Mouse (Mus musculus): ENCODE data around the gene Fam171a2.
"Not testable (repeated sequence)": the region's sequence is repeated elsewhere in the genome, so short reads cannot be mapped to it uniquely, and the experiment has no call there.

The Fam171a2 gene

DNA sequence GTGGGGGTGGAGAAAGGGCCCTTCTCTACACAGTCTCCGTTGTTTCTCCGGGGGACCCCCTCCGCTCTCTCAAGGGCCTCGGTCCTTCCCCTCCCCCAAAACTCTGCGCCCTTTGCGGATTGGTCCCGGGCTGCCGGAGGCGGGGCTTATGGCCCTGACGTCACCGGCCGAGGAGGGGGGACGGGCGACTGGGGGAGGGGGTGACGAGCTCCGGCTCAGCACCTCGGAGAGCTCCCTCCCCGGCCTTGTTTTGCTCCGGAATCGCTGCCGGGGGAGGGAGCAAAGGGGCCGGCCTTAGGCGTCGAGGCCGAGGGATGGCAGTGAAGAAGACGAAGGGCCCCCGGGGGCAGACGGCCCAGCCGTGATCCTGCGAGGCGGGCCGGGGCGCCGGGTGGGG is 54.2 kb downstream of the Fam171a2 start, which contains the start of gene Rundc3a:
Gene Rundc3a (plus strand): TSS at position 166 of the 397 bp plus-strand sequence.
- peak; percentile 84 for DNase-seq

DNA sequence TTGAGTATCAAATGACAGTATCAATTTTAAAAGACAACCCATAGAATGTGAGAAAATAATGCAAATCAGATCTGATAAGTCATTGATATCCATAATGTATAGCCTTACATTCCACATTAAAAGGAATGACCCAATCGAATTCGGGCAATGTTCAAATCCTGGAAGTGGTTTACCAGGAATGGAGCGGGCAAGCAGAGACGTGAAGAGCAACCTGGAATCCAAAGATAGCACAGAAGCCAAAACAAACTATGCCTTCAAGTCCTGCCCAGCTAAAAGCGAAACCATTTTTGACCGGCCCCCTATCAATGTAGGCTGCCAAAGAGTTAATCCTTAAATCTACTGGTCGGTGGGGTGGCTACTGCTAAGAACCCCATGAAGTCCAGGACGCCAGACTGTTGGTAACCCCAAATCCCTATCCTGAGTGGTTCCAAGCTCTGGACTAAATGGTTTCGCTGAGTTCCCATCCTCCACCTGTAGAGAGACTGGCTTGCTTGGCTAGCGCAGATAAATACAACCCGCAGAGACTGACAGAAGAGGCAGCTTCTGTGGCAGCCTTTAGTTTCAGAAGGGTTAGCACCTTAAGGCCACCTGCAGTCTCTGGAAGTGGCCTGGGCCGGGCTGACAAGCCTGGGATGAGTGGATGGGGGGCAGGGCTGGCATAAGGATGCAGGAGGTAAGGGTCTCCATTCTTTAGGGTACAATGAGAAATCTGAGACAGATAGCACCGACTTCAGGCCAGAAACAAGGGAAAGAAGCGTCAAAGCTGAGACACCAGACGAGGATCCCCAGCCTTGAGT is 54.8 kb downstream of the Fam171a2 start:
- no peak for DNase-seq

DNA sequence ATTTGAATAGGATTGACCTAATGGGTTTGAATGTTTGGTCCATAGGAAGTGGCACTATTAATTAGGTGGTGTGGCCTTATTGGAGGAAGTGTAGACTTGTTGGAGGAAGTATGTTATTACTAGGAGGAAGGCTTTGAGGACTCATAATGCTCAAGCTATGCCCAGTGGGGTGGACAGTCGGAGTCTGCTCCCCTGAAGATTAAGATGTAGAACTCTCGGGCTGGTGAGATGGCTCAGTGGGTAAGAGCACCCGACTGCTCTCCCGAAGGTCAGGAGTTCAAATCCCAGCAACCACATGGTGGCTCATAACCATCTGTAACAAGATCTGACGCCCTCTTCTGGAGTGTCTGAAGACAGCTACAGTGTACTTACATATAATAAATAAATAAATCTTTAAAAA is 58.0 kb downstream of the Fam171a2 start:
- not testable (repeated sequence) for DNase-seq
